In genomic region chrX:103741215-103742056, GRCm38 (mm10) we compare ENCODE assay signal across 9 mouse cellular contexts.
DNase-seq lines count a peak whose midpoint lies in the region; ATAC-seq and TF ChIP-seq lines count a peak whose summit lies in the region.
"Had no signal": no experiment of that assay in that cellular context is flagged by ENCODE, and none has a peak within 500 bp of the region (broad histone marks: within the 10 kb centered on the region; RNA-seq: fewer than 3 reads in every experiment).

No protein-coding gene starts in this region.

- H3K4me2 ChIP-seq in heart, embryonic 11.5 days, result no peak overlapping the region
- H3K4me2 ChIP-seq in heart, embryonic 12.5 days, result no peak overlapping the region
- no peak overlapping the region for H3K4me2 ChIP-seq in limb, embryonic 14.5 days (replicated peaks; ENCODE audit: low read depth, low read length, severe bottlenecking)
- H3K4me2 ChIP-seq in midbrain, embryonic 16.5 days (ENCODE audit: low read length), result no peak overlapping the region

- intact Hi-C loops in left cerebral cortex, postnatal 14 days (cut with DNase I), result loop anchor here (5.0 kb wide), 1 partner anchor 44 kb away; no protein-coding TSS in a partner anchor

- H3K4me1 ChIP-seq in heart, embryonic 11.5 days (ENCODE audit: control insufficient read depth, insufficient read depth, low read length), result no peaks in the 10 kb centered on the region; the same call in 1 of the 2 replicates
- peaks cover 11% of the 10 kb centered on the region; the same call in 1 of the 2 replicates for H3K4me1 ChIP-seq in heart, embryonic 12.5 days (replicated peaks)
- peaks cover 11% of the 10 kb centered on the region for H3K4me1 ChIP-seq in limb, embryonic 14.5 days (ENCODE audit: control insufficient read depth, insufficient read depth, low read length)
- H3K4me1 ChIP-seq in midbrain, embryonic 16.5 days (ENCODE audit: control insufficient read depth, insufficient read depth, low read length), result peaks cover 19% of the 10 kb centered on the region

- no peak overlapping the region for H3K4me3 ChIP-seq in heart, embryonic 11.5 days (ENCODE audit: low read depth, low read length)
- no peak overlapping the region for H3K4me3 ChIP-seq in heart, embryonic 12.5 days
- no peak overlapping the region for H3K4me3 ChIP-seq in limb, embryonic 14.5 days (replicated peaks; ENCODE audit: low read length)
- H3K4me3 ChIP-seq in midbrain, embryonic 16.5 days (ENCODE audit: low read depth, low read length), result no peak overlapping the region
- H3K4me3 ChIP-seq: megakaryocyte, embryonic 14.5 days had no signal

- no peak overlapping the region for H3K27ac ChIP-seq in heart, embryonic 11.5 days (ENCODE audit: low read depth, low read length)
- H3K27ac ChIP-seq in heart, embryonic 12.5 days (ENCODE audit: poor library complexity, severe bottlenecking), result 0 out of 2 replicates have a peak overlapping the region, but pooled peaks have one; percentile 33
- peak overlapping the region; percentile 72 for H3K27ac ChIP-seq in limb, embryonic 14.5 days (replicated peaks; ENCODE audit: low read depth, low read length)
- H3K27ac ChIP-seq in midbrain, embryonic 16.5 days (ENCODE audit: low read length), result no peak overlapping the region

- H3K9ac ChIP-seq in heart, embryonic 11.5 days (ENCODE audit: low read depth, low read length), result no peak overlapping the region
- no peak overlapping the region for H3K9ac ChIP-seq in heart, embryonic 12.5 days
- H3K9ac ChIP-seq in limb, embryonic 14.5 days (ENCODE audit: low read depth, low read length, severe bottlenecking), result no peak overlapping the region
- no peak overlapping the region for H3K9ac ChIP-seq in midbrain, embryonic 16.5 days (ENCODE audit: low read depth, low read length)

- H3K36me3 ChIP-seq in heart, embryonic 11.5 days (ENCODE audit: control insufficient read depth, insufficient read depth, low read length), result no peaks in the 10 kb centered on the region
- no peaks in the 10 kb centered on the region for H3K36me3 ChIP-seq in heart, embryonic 12.5 days
- no peaks in the 10 kb centered on the region for H3K36me3 ChIP-seq in limb, embryonic 14.5 days (ENCODE audit: control insufficient read depth, insufficient read depth, low read length)
- no peaks in the 10 kb centered on the region for H3K36me3 ChIP-seq in midbrain, embryonic 16.5 days (ENCODE audit: control insufficient read depth, insufficient read depth, low read length)

- no peak; the same call in 1 of the 2 replicates for ATAC-seq in heart, embryonic 11.5 days (replicated peaks; ENCODE audit: insufficient number of reproducible peaks, low FRiP score, low TSS enrichment)
- peak; percentile 57; the same call in 1 of the 2 replicates for ATAC-seq in heart, embryonic 12.5 days (ENCODE audit: insufficient number of reproducible peaks, low FRiP score)
- ATAC-seq in limb, embryonic 14.5 days (ENCODE audit: low FRiP score, low read depth), result peak; percentile 76
- ATAC-seq in midbrain, embryonic 16.5 days, result no peak

- 52% methylated on average over 11 of the region's 13 CpGs for WGBS in heart, embryonic 11.5 days (ENCODE audit: insufficient replicate concordance)
- WGBS in heart, embryonic 12.5 days, result 32% methylated on average over 8 of the region's 13 CpGs
- WGBS in limb, embryonic 14.5 days, result 61% methylated on average over 11 of the region's 13 CpGs
- 53% methylated on average over 7 of the region's 13 CpGs for WGBS in midbrain, embryonic 16.5 days

- no peak for TF ChIP-seq POLR2A in limb, embryonic 14.5 days (IDR thresholded peaks at IDR 0.05; ENCODE audit: borderline replicate concordance, extremely low read depth, insufficient read depth, insufficient read length)

- no peaks in the 10 kb centered on the region for H3K9me3 ChIP-seq in heart, embryonic 11.5 days (replicated peaks; ENCODE audit: control insufficient read depth, low read length)
- no peaks in the 10 kb centered on the region for H3K9me3 ChIP-seq in heart, embryonic 12.5 days (replicated peaks)
- H3K9me3 ChIP-seq in limb, embryonic 14.5 days (ENCODE audit: control insufficient read depth, low read length), result no peaks in the 10 kb centered on the region
- H3K9me3 ChIP-seq in midbrain, embryonic 16.5 days (replicated peaks; ENCODE audit: control insufficient read depth, low read length, poor library complexity, severe bottlenecking), result no peaks in the 10 kb centered on the region
- H3K9me3 ChIP-seq: megakaryocyte, embryonic 14.5 days had no signal

- H3K27me3 ChIP-seq in heart, embryonic 11.5 days (ENCODE audit: control insufficient read depth, insufficient read depth, low read length), result peaks cover 48% of the 10 kb centered on the region
- H3K27me3 ChIP-seq in heart, embryonic 12.5 days (replicated peaks), result peaks cover 74% of the 10 kb centered on the region
- 0 out of 2 replicates have a peak, but pooled peaks cover 3% of the 10 kb centered on the region for H3K27me3 ChIP-seq in limb, embryonic 14.5 days (ENCODE audit: control insufficient read depth, insufficient read depth, low read length)
- peaks cover 38% of the 10 kb centered on the region for H3K27me3 ChIP-seq in midbrain, embryonic 16.5 days (ENCODE audit: control insufficient read depth, insufficient read depth, low read depth, low read length)

- DNase-seq in heart, adult 11 months, result peak; percentile 97
- peak; percentile 77 to 78 for DNase-seq in adrenal gland, postnatal 36 days
- peak; percentile 46 for DNase-seq in limb, embryonic 14.5 days (ENCODE audit: low spot score)
- no peak for DNase-seq in embryo, embryonic 11 days
- no peak for DNase-seq in left cerebral cortex, postnatal 14 days (ENCODE audit: low spot score in 2 of 2)

Comparison
In these comparisons a context has a peak if more than half of its experiments do, and no peak if none do; other contexts are left out.
1. ATAC-seq: peak in heart, embryonic 12.5 days (single experiment) and limb, embryonic 14.5 days (single experiment); none in heart, embryonic 11.5 days (single experiment) and midbrain, embryonic 16.5 days (single experiment).
2. H3K27ac ChIP-seq: peak in heart, embryonic 12.5 days (single experiment) and limb, embryonic 14.5 days (single experiment); none in heart, embryonic 11.5 days (single experiment) and midbrain, embryonic 16.5 days (single experiment).
3. DNase-seq: peak in heart, adult 11 months (single experiment), adrenal gland, postnatal 36 days (2 of 2) and limb, embryonic 14.5 days (single experiment); none in embryo, embryonic 11 days (single experiment) and left cerebral cortex, postnatal 14 days (0 of 2).